Mouse (Mus musculus) liver, adult 2 months (tissue): ENCODE results near the gene Med19.
A peak's percentile ranks its signal among the peaks of the same experiment; 100 is the strongest.

Experiments used
- CTCF ChIP-seq: fragments of 200-500 bp; IDR thresholded peaks from 2 replicates; pipeline ENCODE4 v1.5.1; 2011; ENCODE audit warnings: low read depth, low read length, control low read depth
- POLR2A ChIP-seq: fragments of 200-500 bp; IDR thresholded peaks from 2 replicates; pipeline ENCODE4 v1.6.1; 2011; ENCODE audit warnings: low read length, control low read depth; ENCODE audit not compliant: insufficient read depth; ENCODE audit errors: extremely low read depth

DNA sequence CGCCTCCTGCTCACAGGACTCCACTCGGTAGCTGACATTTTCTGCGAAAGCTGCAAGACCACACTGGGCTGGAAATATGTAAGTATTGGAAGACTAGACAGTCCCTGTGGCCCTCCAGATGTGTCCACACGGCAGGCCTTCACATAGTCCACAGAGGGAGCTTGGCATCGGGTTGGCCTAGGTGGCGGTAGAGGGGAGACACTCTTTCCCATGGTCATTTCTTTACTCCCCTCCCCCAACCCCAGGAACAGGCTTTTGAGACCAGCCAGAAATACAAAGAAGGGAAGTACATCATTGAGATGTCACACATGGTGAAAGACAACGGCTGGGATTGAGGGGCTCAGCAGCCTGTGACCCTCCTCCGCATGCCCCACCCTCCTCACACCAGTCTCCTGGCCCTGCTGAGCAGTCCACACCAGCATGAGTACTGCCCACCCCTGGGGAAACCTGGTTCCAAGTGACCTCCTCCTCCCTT lies 59.3 kb downstream of the Med19 start:
- TF ChIP-seq POLR2A (no peak), CTCF (peak; percentile 26; the same call in 1 of the 2 replicates)
